Mouse (Mus musculus) kidney, adult 2 months (tissue): ENCODE measurements around the gene Sla2. TPM values are rescaled to one million over a fixed set of nuclear protein-coding genes. Genes with fewer than 3 reads are reported as not detected.
"Not testable (repeated sequence)": the region's sequence is repeated elsewhere in the genome, so short reads cannot be mapped to it uniquely, and the experiment has no call there.

Experiments
- DNase-seq: peaks from one replicate; pipeline ENCODE4 v3.0.0; 2021
- H3K27ac ChIP-seq: fragments of 200-500 bp; 2 replicates; pipeline ENCODE4 v1.5.1; 2012; ENCODE audit warnings: low read depth, low read length, control low read depth, inconsistent platforms; ENCODE audit not compliant: insufficient read depth
- H3K27me3 ChIP-seq: fragments of 200-500 bp; replicated peaks from 2 replicates; pipeline ENCODE4 v1.6.1; 2012; ENCODE audit warnings: mild to moderate bottlenecking, moderate library complexity, low read length, inconsistent platforms; ENCODE audit not compliant: control insufficient read depth, insufficient read depth
- H3K36me3 ChIP-seq: fragments of 200-500 bp; 2 replicates; pipeline ENCODE4 v1.6.1; 2012; ENCODE audit warnings: mild to moderate bottlenecking, moderate library complexity, low read length, inconsistent platforms; ENCODE audit not compliant: control insufficient read depth, insufficient read depth
- H3K4me1 ChIP-seq: fragments of 200-500 bp; 2 replicates; pipeline ENCODE4 v1.6.1; 2011; ENCODE audit warnings: low read length; ENCODE audit not compliant: control insufficient read depth, insufficient read depth
- H3K4me3 ChIP-seq: fragments of 200-500 bp; 2 replicates; pipeline ENCODE4 v1.5.1; 2011; ENCODE audit warnings: mild to moderate bottlenecking, low read depth, low read length, control low read depth; ENCODE audit not compliant: insufficient read depth
- CTCF ChIP-seq: fragments of 200-500 bp; conservative IDR thresholded peaks from 2 replicates; pipeline ENCODE4 v1.5.1; 2011; ENCODE audit warnings: low read depth, mild to moderate bottlenecking, control low read depth, low read length, moderate library complexity, mixed read lengths; ENCODE audit not compliant: insufficient read depth, insufficient read length
- POLR2A ChIP-seq: fragments of 200-500 bp; IDR thresholded peaks from one replicate; pipeline ENCODE4 v1.6.1; 2011; ENCODE audit warnings: low read depth, low read length, control low read depth
- WGBS: fragments of 180-500 bp; shearing (Covaris S2); methylation state at CpG from one replicate; pipeline ENCODE4 v1.1.7; 2018; 5-methylcytosine and 5-hydroxymethylcytosine counted together
- polyA plus RNA-seq: library from polyadenylated mRNA; depleted of rRNA; stranded (reverse); fragments of >200 nt; gene quantifications from 2 replicates; pipeline ENCODE4 v1.2.3, GENCODE M21; 2012

Gene Sla2
- polyA plus RNA-seq, 1 experiment = 0.67 TPM

DNA sequence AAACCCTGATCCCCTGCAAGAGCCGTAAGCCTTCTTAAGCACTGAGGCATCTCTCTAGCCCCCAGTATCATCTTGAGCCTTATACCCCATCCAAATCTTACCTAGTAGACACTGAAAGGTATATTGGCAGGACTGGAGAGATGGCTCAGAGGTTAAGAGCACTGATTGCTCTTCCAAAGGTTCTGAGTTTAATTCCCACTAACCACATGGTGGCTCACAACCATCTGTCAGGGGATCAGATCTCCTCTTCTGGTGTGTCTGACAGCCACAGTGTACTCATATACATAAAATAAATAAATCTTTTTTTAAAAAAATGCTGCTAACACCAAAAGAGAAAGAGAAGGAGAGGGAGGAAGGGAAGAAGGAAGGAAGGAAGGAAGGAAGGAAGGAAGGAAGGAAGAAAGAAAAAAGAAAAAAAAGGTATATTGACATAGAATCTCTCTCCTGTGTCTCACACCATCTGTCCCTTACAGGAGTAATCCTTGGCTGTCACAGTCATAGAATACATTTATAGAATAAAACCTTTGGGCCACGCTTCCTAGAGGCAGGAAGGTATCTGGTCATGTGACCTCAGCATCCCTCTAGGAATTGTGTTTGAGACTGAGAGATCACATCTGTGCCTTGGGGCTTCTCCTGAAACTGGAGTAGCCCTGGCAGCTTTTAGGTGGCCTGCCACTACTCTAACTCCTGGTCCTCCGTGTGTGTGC, 29.6 kb upstream of the Sla2 start:
- Histone ChIP-seq H3K36me3 (no peaks in the 10 kb centered on the region), H3K4me1 (no peaks in the 10 kb centered on the region), H3K4me3 (no peak overlapping the region), H3K27ac (no peak overlapping the region), H3K27me3 (no peaks in the 10 kb centered on the region)
- 79% methylated on average over 3 of the region's 3 CpGs for WGBS
- no peak for DNase-seq
- no peak for TF ChIP-seq CTCF
- TF ChIP-seq POLR2A = no peak

DNA sequence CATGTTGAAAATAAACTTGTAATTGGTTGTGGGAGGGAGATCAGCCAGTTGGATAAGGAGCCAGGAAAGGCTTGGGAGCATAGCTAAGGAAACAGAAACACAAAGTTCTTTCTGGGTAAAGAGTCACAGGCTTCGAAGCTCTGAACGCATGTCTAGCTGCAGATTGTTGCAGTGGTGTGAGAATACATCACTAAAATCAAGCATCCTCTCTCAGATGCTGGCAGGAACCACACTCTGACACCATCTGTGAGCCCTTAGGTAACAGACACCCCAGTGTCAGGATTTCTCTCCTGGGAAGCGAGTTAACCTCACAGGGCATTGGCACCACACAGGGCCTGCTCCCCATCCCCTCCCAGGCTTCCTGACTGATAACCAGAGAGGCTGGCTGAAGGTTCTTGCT, 28.6 kb upstream of the Sla2 start:
- Histone ChIP-seq H3K4me3 (no peak overlapping the region), H3K4me1 (no peaks in the 10 kb centered on the region), H3K36me3 (no peaks in the 10 kb centered on the region), H3K27ac (no peak overlapping the region), H3K27me3 (no peaks in the 10 kb centered on the region)
- DNase-seq = no peak
- 97% methylated on average over 3 of the region's 3 CpGs for WGBS
- TF ChIP-seq POLR2A (no peak), CTCF (no peak)

DNA sequence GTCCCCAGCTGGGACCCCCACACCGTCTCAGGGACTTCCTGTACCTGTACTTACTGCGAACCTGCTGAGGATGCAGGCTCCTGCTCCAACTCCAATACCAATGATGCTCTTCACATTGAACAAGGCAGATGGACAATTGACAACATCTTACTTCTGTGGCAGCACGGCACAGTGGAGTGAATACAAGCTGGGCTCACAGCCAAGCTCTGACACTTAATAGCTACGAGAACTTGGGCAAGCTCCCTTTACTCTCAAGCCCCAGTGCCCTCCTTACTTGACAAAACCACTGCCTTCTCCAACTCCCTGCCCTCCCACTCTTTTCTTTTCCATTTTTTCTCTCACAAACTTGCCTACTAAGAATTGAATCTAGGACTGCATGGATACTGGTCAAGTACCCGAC, 26.2 kb upstream of the Sla2 start:
- H3K4me1 ChIP-seq = no peaks in the 10 kb centered on the region
- no peak overlapping the region for H3K4me3 ChIP-seq
- DNase-seq = no peak
- no peaks in the 10 kb centered on the region for H3K27me3 ChIP-seq
- TF ChIP-seq POLR2A = no peak
- TF ChIP-seq CTCF = no peak
- 41% methylated on average over 5 of the region's 5 CpGs for WGBS
- H3K36me3 ChIP-seq = no peaks in the 10 kb centered on the region
- no peak overlapping the region for H3K27ac ChIP-seq

DNA sequence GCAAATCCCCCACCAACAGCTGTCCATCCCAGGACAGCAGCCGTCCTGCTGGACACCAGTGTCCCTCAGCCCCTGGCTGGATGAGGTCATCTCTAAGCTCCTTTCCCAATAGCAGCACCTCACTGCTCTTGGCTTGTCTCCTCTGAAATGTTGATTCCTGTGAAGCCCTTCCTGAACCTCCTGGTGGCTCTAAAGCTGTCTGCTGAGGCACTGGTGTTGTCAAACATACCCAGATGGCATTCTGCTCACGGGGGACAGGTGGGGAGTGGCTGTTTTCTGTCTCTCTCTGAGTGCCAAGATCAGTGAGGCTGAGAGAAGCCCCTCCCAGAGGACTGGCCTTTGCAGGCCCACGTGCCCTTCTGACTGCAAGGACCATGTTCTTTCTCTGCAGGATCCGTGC, 18.9 kb upstream of the Sla2 start:
- not testable (repeated sequence) for H3K36me3 ChIP-seq, H3K4me1 ChIP-seq, H3K27me3 ChIP-seq, H3K4me3 ChIP-seq, DNase-seq, H3K27ac ChIP-seq
- whole genome bisulfite sequencing = 66% methylated on average over 4 of the region's 4 CpGs

DNA sequence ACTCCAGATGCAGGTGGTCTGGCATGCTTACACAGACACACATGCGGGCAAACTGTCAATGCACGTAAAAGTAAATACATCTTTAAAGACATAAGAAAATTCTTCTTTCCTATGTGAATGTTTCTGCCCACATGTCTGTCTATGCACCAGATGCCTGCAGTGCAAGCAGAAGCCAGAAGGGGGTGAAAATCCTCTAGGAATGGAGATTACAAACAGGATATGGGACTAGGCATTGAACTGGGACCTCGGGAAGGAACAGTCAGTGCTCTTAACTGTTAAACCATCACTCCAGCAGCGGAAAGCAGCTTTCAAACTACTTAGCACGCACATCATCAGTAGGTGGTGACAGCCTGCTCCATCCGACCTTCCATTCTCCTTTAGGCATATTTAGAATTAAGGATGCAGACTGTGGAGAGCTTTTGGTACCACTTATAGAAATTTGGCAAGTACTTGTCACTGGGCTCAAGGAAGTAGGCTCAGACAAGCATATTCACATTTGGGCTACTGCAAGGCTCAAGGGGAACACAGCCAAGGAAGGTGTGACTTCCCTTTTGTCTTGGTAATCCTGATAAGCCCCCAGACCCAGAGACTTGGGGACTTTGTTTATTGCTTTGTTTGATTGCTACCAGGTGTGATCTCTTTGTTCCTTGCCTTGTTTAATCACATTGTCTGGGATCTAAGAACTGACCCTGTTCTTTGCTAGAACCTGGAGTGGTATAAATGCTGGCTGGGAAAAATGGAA, 18.2 kb upstream of the Sla2 start:
- Histone ChIP-seq H3K27ac (no peak overlapping the region), H3K4me1 (no peaks in the 10 kb centered on the region), H3K36me3 (no peaks in the 10 kb centered on the region), H3K27me3 (no peaks in the 10 kb centered on the region), H3K4me3 (no peak overlapping the region)
- TF ChIP-seq CTCF (peak; percentile 67), POLR2A (no peak)
- DNase-seq = peak; percentile 69
- WGBS = 23% methylated on average over 6 of the region's 6 CpGs

DNA sequence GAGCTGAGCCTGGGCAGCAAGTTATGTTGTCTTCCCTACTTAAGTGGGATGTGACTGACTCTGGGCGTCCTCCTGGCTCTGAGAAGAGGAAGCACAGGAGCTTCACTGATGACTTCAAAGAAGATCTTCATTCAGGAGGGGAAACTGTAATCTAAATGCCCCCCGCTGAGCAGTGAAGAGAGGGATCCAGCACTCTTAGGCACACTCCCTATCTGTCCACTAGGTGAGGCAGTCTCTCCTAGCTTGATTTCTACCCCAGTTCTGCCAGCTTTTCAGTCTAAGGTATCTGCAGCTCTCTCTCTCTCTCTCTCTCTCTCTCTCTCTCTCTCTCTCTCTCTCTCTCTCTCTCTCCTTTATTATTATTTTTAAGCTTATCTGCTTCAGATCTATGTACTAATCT, 16.4 kb upstream of the Sla2 start:
- H3K4me1 ChIP-seq = no peaks in the 10 kb centered on the region
- TF ChIP-seq CTCF (no peak), POLR2A (no peak)
- no peaks in the 10 kb centered on the region for H3K36me3 ChIP-seq
- no peak overlapping the region for H3K4me3 ChIP-seq
- no peak for DNase-seq
- WGBS = 50% methylated on average over 2 of the region's 2 CpGs
- no peak overlapping the region for H3K27ac ChIP-seq
- no peaks in the 10 kb centered on the region for H3K27me3 ChIP-seq

DNA sequence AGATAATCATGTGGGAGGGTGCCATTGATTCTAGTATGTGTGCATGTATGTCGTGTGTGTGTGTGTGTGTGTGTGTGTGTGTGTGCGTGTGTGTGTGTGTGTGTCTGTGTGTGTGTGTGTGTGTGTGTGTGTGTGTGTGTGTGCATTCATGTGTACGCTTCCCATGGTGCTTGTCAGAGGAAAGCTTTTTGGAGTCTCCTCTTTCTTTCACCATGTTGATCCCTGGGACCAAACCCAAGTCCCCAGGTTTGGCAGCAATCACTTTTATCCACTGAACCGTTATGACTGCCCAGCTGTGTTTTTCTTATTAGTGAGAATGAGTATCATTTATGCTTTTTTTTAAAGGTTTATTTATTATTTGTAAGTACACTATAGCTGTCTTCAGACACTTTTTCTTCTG, 15.4 kb upstream of the Sla2 start:
- H3K27me3 ChIP-seq, H3K27ac ChIP-seq, DNase-seq, H3K36me3 ChIP-seq, H3K4me1 ChIP-seq, H3K4me3 ChIP-seq: not testable (repeated sequence)
- 75% methylated on average over 4 of the region's 4 CpGs for WGBS
